Comparison of ENCODE assay signal across 9 mouse cellular contexts in the genomic region with DNA sequence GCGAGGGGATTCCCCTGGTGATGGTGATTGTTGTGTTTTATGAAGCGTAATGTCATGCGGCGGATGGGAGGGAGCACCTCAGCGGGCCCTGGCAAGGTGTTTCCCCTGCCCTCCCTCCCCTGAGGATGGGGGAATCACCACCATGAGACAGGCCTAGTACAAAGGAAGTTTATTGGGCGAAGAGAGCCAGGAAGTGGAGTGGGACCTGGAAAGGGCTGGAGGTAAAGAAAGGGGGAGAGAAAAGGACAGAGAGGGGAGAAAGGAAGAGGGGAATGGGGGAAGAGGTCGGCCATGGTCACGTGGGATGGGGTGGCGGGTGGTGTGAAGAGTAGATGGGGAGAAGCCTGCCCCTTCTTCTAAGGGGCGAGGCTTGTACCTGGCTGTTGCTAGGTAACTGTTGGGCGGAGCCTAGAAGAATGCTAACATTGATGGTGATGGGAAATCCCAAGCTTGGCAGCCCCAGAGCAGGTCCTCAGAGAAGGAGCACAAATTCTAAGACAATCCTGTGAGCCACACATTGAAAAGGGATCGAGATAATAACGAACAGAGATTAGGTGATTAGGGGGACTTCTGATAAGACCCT. TPM values are rescaled to one million over a fixed set of nuclear protein-coding genes. Genes with fewer than 3 reads are reported as not detected.
DNase-seq lines count a peak whose midpoint lies in the region; ATAC-seq lines count a peak whose summit lies in the region.
"Had no signal": no experiment of that assay in that cellular context is flagged by ENCODE, and none has a peak within 500 bp of the region (broad histone marks: within the 10 kb centered on the region; RNA-seq: fewer than 3 reads in every experiment).

No protein-coding gene starts in this region.

- 77% methylated on average over 13 of the region's 13 CpGs for WGBS in hindbrain, embryonic 11.5 days
- WGBS in hindbrain, embryonic 16.5 days: 71% methylated on average over 13 of the region's 13 CpGs
- 65% methylated on average over 13 of the region's 13 CpGs for WGBS in intestine, embryonic 15.5 days

- no peak overlapping the region for H3K9ac ChIP-seq in hindbrain, embryonic 11.5 days (ENCODE audit: low read depth, low read length)
- no peak overlapping the region for H3K9ac ChIP-seq in hindbrain, embryonic 16.5 days (ENCODE audit: low read depth, low read length)
- no peak overlapping the region for H3K9ac ChIP-seq in intestine, embryonic 15.5 days
- H3K9ac ChIP-seq: stomach, embryonic 15.5 days had no signal

- H3K27me3 ChIP-seq in hindbrain, embryonic 11.5 days (ENCODE audit: control insufficient read depth, insufficient read depth, low read length): no peaks in the 10 kb centered on the region
- no peaks in the 10 kb centered on the region for H3K27me3 ChIP-seq in hindbrain, embryonic 16.5 days (replicated peaks; ENCODE audit: control insufficient read depth, insufficient read depth, low read length)
- H3K27me3 ChIP-seq in intestine, embryonic 15.5 days (replicated peaks): no peaks in the 10 kb centered on the region
- H3K27me3 ChIP-seq: stomach, embryonic 15.5 days had no signal

- no peaks in the 10 kb centered on the region for H3K9me3 ChIP-seq in hindbrain, embryonic 11.5 days (ENCODE audit: control insufficient read depth, low read length)
- no peaks in the 10 kb centered on the region for H3K9me3 ChIP-seq in hindbrain, embryonic 16.5 days (ENCODE audit: control insufficient read depth, low read length)
- no peaks in the 10 kb centered on the region for H3K9me3 ChIP-seq in intestine, embryonic 15.5 days
- H3K9me3 ChIP-seq: stomach, embryonic 15.5 days had no signal

- H3K36me3 ChIP-seq in hindbrain, embryonic 11.5 days (ENCODE audit: control insufficient read depth, insufficient read depth, low read length): no peaks in the 10 kb centered on the region
- no peaks in the 10 kb centered on the region for H3K36me3 ChIP-seq in hindbrain, embryonic 16.5 days (ENCODE audit: control insufficient read depth, insufficient read depth, low read length)
- H3K36me3 ChIP-seq in intestine, embryonic 15.5 days: no peaks in the 10 kb centered on the region
- H3K36me3 ChIP-seq: stomach, embryonic 15.5 days had no signal

- no peak for ATAC-seq in hindbrain, embryonic 11.5 days (ENCODE audit: low FRiP score)
- no peak for ATAC-seq in hindbrain, embryonic 16.5 days
- ATAC-seq in activated CD4-positive, CD25-positive, alpha-beta regulatory T cell, adult 4 months: peak; percentile 84
- no peak for ATAC-seq in intestine, embryonic 15.5 days

- H3K4me3 ChIP-seq in hindbrain, embryonic 11.5 days (ENCODE audit: low read depth, low read length): no peak overlapping the region
- no peak overlapping the region for H3K4me3 ChIP-seq in hindbrain, embryonic 16.5 days (ENCODE audit: low read length)
- H3K4me3 ChIP-seq in intestine, embryonic 15.5 days (replicated peaks): no peak overlapping the region
- H3K4me3 ChIP-seq: stomach, embryonic 15.5 days had no signal

- no peak overlapping the region for H3K4me2 ChIP-seq in hindbrain, embryonic 11.5 days (replicated peaks; ENCODE audit: low read depth, low read length)
- no peak overlapping the region for H3K4me2 ChIP-seq in hindbrain, embryonic 16.5 days (ENCODE audit: low read length)
- no peak overlapping the region for H3K4me2 ChIP-seq in intestine, embryonic 15.5 days (replicated peaks)
- H3K4me2 ChIP-seq: stomach, embryonic 15.5 days had no signal

- no peaks in the 10 kb centered on the region for H3K4me1 ChIP-seq in hindbrain, embryonic 11.5 days (replicated peaks; ENCODE audit: control insufficient read depth, insufficient read depth, low read length)
- H3K4me1 ChIP-seq in hindbrain, embryonic 16.5 days (ENCODE audit: control insufficient read depth, insufficient read depth, low read depth, low read length): peaks cover 4% of the 10 kb centered on the region
- peaks cover 18% of the 10 kb centered on the region for H3K4me1 ChIP-seq in intestine, embryonic 15.5 days (replicated peaks)

- DNase-seq in hindbrain, embryonic 11.5 days (ENCODE audit: low spot score): peak; percentile 3
- DNase-seq in CD4-positive helper T cell, adult 2 months (ENCODE audit: low read depth, low spot score): peak; percentile 74
- peak; percentile 43 to 48 for DNase-seq in kidney, postnatal 36 days
- DNase-seq in urinary bladder, postnatal 25 days (ENCODE audit: low spot score): no peak
- DNase-seq in cerebellum, postnatal 25 days: no peak

- no peak overlapping the region for H3K27ac ChIP-seq in hindbrain, embryonic 11.5 days (ENCODE audit: low read depth, low read length)
- H3K27ac ChIP-seq in hindbrain, embryonic 16.5 days (ENCODE audit: low read depth, low read length): no peak overlapping the region
- H3K27ac ChIP-seq in intestine, embryonic 15.5 days: no peak overlapping the region
- H3K27ac ChIP-seq: stomach, embryonic 15.5 days had no signal

RNA-seq across cellular contexts. Expression of a gene that starts 45.7 kb away (rescaled TPM):
- 0.11 TPM in 1 of 2 replicates, not detected in the other for polyA plus RNA-seq in hindbrain, embryonic 11.5 days (2014; fragmentation: Nextera tagmentation; extraction: Ambion mirVana)
- polyA plus RNA-seq in hindbrain, embryonic 16.5 days (2015; fragmentation: Nextera tagmentation; extraction: Ambion mirVana): 0.36 and 0.39 TPM in 2 replicates
- polyA plus RNA-seq in activated CD4-positive, CD25-positive, alpha-beta regulatory T cell, adult 4 months (2017; shearing (Covaris generic)): 1 to 10 TPM in 1 of 2 experiments, not detected in 1; 1.0 TPM
- polyA plus RNA-seq in intestine, embryonic 15.5 days (2015; fragmentation: Nextera tagmentation; extraction: Ambion mirVana): 0.88 and 1.9 TPM in 2 replicates

Comparison
In these comparisons a context has a peak if more than half of its experiments do, and no peak if none do; other contexts are left out.
1. DNase-seq: peak in hindbrain, embryonic 11.5 days (single experiment), CD4-positive helper T cell, adult 2 months (single experiment) and kidney, postnatal 36 days (2 of 2); none in urinary bladder, postnatal 25 days (single experiment) and cerebellum, postnatal 25 days (0 of 2).